Mouse (Mus musculus): Measurements from ENCODE around the gene Mip. TPM values are rescaled to one million over a fixed set of nuclear protein-coding genes. Genes with fewer than 3 reads are reported as not detected.
A peak's percentile ranks its signal among the peaks of the same experiment; 100 is the strongest.

Gene Mip
- polyA plus RNA-seq, 1 experiment: 0.19 TPM

DNA sequence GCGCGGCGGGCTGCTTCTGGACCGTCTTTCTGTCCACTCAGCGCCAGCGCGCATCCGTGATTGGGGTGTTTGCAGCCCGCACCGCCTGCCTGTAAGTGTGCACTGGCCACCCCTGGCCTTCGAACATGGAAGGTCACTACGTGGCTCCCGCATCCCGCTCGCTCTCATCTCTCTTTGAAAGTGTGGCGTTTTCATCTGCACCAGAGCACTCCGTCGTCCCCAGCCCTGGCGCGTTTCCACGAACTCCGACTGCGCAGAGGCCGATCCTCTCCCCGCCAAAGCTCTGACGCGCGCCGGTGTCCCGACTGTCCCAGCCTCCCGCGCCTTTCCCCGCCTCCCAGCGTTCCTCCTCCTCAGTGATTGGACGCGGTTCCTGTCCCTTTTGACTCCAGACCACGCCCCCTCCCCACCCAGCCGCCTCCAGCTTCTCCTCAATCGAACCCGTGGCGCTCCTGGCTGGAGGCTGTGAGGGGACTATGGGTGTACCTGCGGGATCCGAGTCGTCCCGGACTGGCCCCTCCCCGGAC, 31.6 kb upstream of the Mip start, which contains the start of gene Gls2:
TSS of gene Gls2 (plus strand) at position 434 of the 527 bp plus-strand sequence.
- no peaks in the 10 kb centered on the region; the same call in 1 of the 2 replicates for H3K27me3 ChIP-seq (ENCODE audit: control insufficient read depth, insufficient read depth, low read length)
- WGBS: under 1% methylated on average over 46 of the region's 46 CpGs
- H3K4me3 ChIP-seq (ENCODE audit: control insufficient read depth, insufficient read depth, low read length): peak within 1 kb of the TSS; percentile 59
- H3K36me3 ChIP-seq (ENCODE audit: control insufficient read depth, insufficient read depth, low read length): no peaks in the 10 kb centered on the region
- H3K4me1 ChIP-seq (replicated peaks; ENCODE audit: control insufficient read depth, insufficient read depth, low read length): peaks cover 11% of the 10 kb centered on the region
- no peak within 1 kb of the TSS for H3K27ac ChIP-seq (ENCODE audit: control insufficient read depth, insufficient read depth, low read length)
- DNase-seq: peak; percentile 94
- TF ChIP-seq POLR2A (IDR thresholded peaks at IDR 0.05; ENCODE audit: control insufficient read depth, extremely low read depth, insufficient read depth, low read length, poor library complexity): peak; percentile 39; the same call in 1 of the 2 replicates
- TF ChIP-seq CTCF (IDR thresholded peaks at IDR 0.05; ENCODE audit: borderline replicate concordance, control insufficient read depth, extremely low read depth, insufficient read depth, low read length, poor library complexity): 0 out of 2 replicates have a peak, but pooled peaks have one; percentile 22

DNA sequence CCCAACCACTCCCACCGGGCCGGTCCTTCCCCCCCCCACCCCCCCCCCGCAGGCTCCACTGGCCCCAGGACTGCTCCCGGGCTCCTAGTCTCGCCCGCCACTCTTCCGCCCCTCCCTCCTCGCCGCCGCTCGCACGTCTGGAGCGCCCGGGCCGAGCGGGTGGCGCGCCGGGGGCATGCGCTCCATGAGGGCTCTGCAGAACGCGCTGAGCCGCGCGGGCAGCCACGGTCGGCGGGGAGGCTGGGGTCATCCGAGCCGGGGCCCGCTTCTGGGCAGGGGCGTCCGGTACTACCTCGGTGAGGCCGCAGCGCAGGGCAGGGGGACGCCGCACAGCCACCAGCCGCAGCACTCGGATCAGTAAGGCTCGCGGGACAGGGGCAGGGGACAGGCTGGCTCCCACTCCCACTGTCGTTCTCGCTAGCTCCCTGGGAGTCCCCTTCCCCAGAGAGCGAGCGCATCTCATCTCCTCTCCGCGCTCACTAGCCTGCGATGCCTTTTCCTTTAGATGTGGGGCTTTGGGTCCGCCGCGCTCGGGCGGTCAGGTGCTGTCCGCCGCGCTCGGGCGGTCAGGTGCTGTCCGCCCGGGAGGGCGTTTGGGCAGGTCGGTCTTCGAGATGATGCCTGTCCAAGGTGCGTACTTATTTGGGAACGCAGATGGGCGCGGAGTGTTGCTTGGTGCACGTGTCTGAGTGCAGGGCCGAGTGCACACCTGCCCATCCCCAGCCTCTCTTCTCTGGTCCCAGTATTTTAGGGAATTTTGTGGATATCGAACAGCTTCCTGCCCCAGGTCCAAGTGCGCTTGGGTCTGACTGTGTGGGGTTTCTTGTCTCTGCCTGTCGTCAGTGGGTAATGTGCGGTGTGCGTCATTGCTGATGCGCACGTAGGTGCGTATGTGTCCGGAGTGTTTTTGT, 30.8 kb upstream of the Mip start:
- 3% methylated on average over 77 of the region's 79 CpGs for WGBS
- peak overlapping the region; percentile 59 for H3K4me3 ChIP-seq (ENCODE audit: control insufficient read depth, insufficient read depth, low read length)
- H3K27ac ChIP-seq (ENCODE audit: control insufficient read depth, insufficient read depth, low read length): no peak overlapping the region
- no peaks in the 10 kb centered on the region for H3K36me3 ChIP-seq (ENCODE audit: control insufficient read depth, insufficient read depth, low read length)
- no peaks in the 10 kb centered on the region; the same call in 1 of the 2 replicates for H3K27me3 ChIP-seq (ENCODE audit: control insufficient read depth, insufficient read depth, low read length)
- peak; percentile 60 for DNase-seq
- H3K4me1 ChIP-seq (replicated peaks; ENCODE audit: control insufficient read depth, insufficient read depth, low read length): peaks cover 11% of the 10 kb centered on the region
- TF ChIP-seq POLR2A (IDR thresholded peaks at IDR 0.05; ENCODE audit: control insufficient read depth, extremely low read depth, insufficient read depth, low read length, poor library complexity): no peak
- TF ChIP-seq CTCF (IDR thresholded peaks at IDR 0.05; ENCODE audit: borderline replicate concordance, control insufficient read depth, extremely low read depth, insufficient read depth, low read length, poor library complexity): no peak

DNA sequence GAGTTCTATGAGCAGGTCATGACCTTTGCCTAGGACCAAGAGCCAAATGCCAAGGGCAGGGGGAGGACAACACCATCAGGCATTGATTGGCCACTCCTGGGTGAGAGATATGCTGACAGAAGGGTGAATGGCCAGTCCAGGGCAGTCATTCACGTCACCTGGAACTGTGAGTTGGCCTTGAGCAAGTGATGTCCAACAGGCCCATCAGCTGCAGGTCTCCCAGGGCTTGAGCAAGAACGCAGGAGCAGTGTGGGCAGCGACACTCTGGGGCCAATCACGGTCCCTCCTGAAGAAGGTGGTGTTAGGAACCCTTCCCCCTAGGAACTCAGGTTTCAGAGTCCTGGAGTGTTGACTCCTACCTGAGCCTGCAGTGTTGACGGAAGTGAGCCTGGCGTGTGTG, 23.8 kb upstream of the Mip start:
- Histone ChIP-seq H3K36me3 (ENCODE audit: control insufficient read depth, insufficient read depth, low read length) (no peaks in the 10 kb centered on the region), H3K4me1 (replicated peaks; ENCODE audit: control insufficient read depth, insufficient read depth, low read length) (no peaks in the 10 kb centered on the region), H3K27ac (ENCODE audit: control insufficient read depth, insufficient read depth, low read length) (no peak overlapping the region), H3K4me3 (ENCODE audit: control insufficient read depth, insufficient read depth, low read length) (no peak overlapping the region), H3K27me3 (ENCODE audit: control insufficient read depth, insufficient read depth, low read length) (no peaks in the 10 kb centered on the region)
- TF ChIP-seq CTCF (IDR thresholded peaks at IDR 0.05; ENCODE audit: borderline replicate concordance, control insufficient read depth, extremely low read depth, insufficient read depth, low read length, poor library complexity) (no peak), POLR2A (IDR thresholded peaks at IDR 0.05; ENCODE audit: control insufficient read depth, extremely low read depth, insufficient read depth, low read length, poor library complexity) (no peak)
- 94% methylated on average over 6 of the region's 6 CpGs for WGBS
- no peak for DNase-seq

DNA sequence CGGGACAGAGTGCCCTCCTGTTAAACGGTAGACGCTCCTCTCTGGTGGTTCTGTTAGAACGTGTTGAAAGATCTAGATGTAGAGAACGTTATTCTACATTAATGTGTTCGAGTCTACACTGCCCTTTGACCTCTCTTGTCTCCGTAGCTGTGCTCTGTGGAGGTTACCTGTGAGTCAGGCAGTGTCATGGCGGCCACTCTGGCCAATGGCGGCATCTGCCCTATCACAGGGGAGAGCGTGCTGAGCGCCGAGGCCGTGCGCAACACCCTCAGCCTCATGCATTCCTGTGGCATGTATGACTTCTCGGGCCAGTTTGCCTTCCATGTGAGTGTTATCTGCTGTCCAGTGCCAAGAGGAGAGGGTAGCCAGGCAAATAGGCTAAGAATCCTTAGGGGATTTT, 20.7 kb upstream of the Mip start:
- Histone ChIP-seq H3K27me3 (ENCODE audit: control insufficient read depth, insufficient read depth, low read length) (no peaks in the 10 kb centered on the region), H3K36me3 (ENCODE audit: control insufficient read depth, insufficient read depth, low read length) (no peaks in the 10 kb centered on the region), H3K4me1 (replicated peaks; ENCODE audit: control insufficient read depth, insufficient read depth, low read length) (no peaks in the 10 kb centered on the region), H3K4me3 (ENCODE audit: control insufficient read depth, insufficient read depth, low read length) (no peak overlapping the region), H3K27ac (ENCODE audit: control insufficient read depth, insufficient read depth, low read length) (no peak overlapping the region)
- 95% methylated on average over 15 of the region's 15 CpGs for WGBS
- no peak for TF ChIP-seq CTCF (IDR thresholded peaks at IDR 0.05; ENCODE audit: borderline replicate concordance, control insufficient read depth, extremely low read depth, insufficient read depth, low read length, poor library complexity)
- no peak for TF ChIP-seq POLR2A (IDR thresholded peaks at IDR 0.05; ENCODE audit: control insufficient read depth, extremely low read depth, insufficient read depth, low read length, poor library complexity)
- no peak for DNase-seq

DNA sequence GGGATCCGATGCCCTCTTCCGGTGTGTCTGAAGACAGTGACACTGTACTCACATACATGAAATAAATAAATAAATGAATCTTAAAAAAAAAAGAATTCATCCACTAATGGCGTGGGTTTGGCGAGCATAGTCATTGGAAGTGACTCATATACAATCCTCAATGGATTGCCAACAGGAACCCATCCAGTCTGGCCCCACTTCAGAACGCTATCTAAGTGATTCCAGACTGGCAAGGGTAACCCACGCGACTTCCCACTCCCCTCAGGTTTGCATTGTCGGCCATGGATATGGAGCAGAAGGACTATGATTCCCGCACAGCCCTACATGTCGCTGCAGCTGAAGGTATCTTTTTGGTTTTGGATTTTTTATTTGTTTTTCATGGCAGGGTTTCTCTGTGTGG, 17.3 kb upstream of the Mip start:
- no peak for DNase-seq
- no peaks in the 10 kb centered on the region for H3K36me3 ChIP-seq (ENCODE audit: control insufficient read depth, insufficient read depth, low read length)
- H3K4me1 ChIP-seq (replicated peaks; ENCODE audit: control insufficient read depth, insufficient read depth, low read length): peaks cover 11% of the 10 kb centered on the region
- no peaks in the 10 kb centered on the region for H3K27me3 ChIP-seq (ENCODE audit: control insufficient read depth, insufficient read depth, low read length)
- WGBS: 96% methylated on average over 10 of the region's 10 CpGs
- no peak overlapping the region for H3K4me3 ChIP-seq (ENCODE audit: control insufficient read depth, insufficient read depth, low read length)
- no peak overlapping the region for H3K27ac ChIP-seq (ENCODE audit: control insufficient read depth, insufficient read depth, low read length)
- TF ChIP-seq POLR2A (IDR thresholded peaks at IDR 0.05; ENCODE audit: control insufficient read depth, extremely low read depth, insufficient read depth, low read length, poor library complexity): no peak
- TF ChIP-seq CTCF (IDR thresholded peaks at IDR 0.05; ENCODE audit: borderline replicate concordance, control insufficient read depth, extremely low read depth, insufficient read depth, low read length, poor library complexity): no peak

DNA sequence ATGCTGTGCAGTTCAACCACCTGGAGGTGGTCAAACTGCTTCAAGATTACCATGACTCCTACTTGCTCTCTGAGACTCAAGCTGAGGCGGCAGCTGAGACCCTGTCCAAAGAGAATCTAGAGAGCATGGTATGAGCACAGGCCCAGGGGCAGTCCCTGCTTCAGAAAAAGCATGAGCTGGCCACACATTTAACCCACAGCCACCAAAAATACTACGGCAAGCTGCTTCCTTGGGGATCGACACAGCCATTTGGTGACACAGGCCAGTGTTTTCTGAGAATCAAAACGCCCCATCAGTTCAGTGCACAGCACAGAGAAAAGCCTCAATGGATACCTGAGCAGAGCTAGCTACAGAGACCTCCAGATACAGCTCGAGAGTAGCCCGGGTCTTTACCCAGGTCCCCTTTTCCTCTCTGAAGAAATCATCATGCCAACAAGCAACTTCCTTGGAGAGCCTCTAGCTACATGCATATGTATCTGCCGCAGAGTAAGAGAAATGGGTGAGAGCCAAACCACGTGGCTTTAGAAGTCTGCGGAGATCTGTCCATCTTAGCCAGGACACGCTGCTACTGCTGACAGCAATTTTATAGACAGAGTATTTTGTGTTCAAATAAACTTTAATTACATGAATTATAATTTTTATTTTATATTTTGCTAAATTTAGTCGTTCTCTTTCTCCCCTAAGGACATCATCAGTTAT, 16.2 kb upstream of the Mip start:
- Histone ChIP-seq H3K4me3 (ENCODE audit: control insufficient read depth, insufficient read depth, low read length) (no peak overlapping the region), H3K4me1 (replicated peaks; ENCODE audit: control insufficient read depth, insufficient read depth, low read length) (peaks cover 11% of the 10 kb centered on the region), H3K36me3 (ENCODE audit: control insufficient read depth, insufficient read depth, low read length) (no peaks in the 10 kb centered on the region), H3K27ac (ENCODE audit: control insufficient read depth, insufficient read depth, low read length) (no peak overlapping the region), H3K27me3 (ENCODE audit: control insufficient read depth, insufficient read depth, low read length) (no peaks in the 10 kb centered on the region)
- TF ChIP-seq CTCF (IDR thresholded peaks at IDR 0.05; ENCODE audit: borderline replicate concordance, control insufficient read depth, extremely low read depth, insufficient read depth, low read length, poor library complexity): no peak
- 97% methylated on average over 11 of the region's 11 CpGs for WGBS
- DNase-seq: no peak
